Mouse (Mus musculus): ENCODE results near the gene Uba52. TPM values are rescaled to one million over a fixed set of nuclear protein-coding genes. Genes with fewer than 3 reads are reported as not detected.

Uba52 gene
- polyA plus RNA-seq, 1 experiment = 611 TPM

DNA sequence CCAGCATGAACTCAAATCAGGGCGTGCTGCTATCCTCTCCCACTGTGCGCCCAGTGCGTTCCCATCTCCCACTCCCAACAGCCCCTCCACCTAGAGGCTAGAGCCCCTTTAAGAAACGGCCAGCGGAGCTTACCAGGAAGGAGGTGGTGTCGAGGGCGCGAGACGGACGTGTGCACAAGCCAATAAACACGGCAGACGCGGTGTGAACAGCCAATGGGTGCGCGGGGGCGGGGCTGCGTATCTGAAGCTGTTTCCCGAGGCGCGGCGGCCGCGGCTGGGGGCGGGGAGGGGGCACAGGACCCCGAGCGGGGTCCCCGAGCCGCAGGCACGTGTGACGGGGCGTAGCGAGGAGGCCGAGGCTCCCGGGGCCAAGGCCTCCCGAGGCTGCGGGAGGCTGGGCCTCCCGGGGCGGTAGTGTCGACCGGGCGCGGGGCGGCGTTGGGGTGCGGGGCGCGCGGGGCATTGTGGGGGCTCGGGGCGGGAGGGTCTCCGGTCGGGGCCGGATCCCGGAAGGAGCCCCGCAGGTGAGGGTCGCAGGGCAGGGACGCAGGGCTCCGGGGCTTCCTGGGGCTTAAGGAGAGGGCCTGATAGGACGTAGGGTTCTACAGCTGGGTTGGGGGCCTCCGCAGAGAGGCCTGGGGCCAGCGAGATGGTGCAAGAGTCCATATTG is 17.0 kb upstream of the Uba52 start, which contains the start of the genes Fkbp8 and Kxd1:
Gene Fkbp8 (plus strand): TSS at position 213 of the 670 bp plus-strand sequence.
Gene Kxd1 (minus strand): TSS at position 445 of the 670 bp plus-strand sequence.
- TF ChIP-seq POLR2A (IDR thresholded peaks at IDR 0.05; ENCODE audit: low read depth, low read length) (peak; percentile 19), CTCF (IDR thresholded peaks at IDR 0.05; ENCODE audit: extremely low read depth, insufficient read depth, insufficient read length, insufficient replicate concordance) (no peak)
- H3K27ac ChIP-seq (ENCODE audit: insufficient read depth, low read length) = peak within 1 kb of the TSS; percentile 83
- DNase-seq (ENCODE audit: low read depth in 1 of 2, low spot score in 2 of 2) = peak; percentile 86 to 95
- H3K4me1 ChIP-seq (ENCODE audit: control insufficient read depth, insufficient read depth, insufficient read length) = peaks cover 6% of the 10 kb centered on the region; the same call in 1 of the 2 replicates
- WGBS = under 1% methylated on average over 54 of the region's 61 CpGs
- H3K27me3 ChIP-seq (ENCODE audit: control insufficient read depth, insufficient read depth, low read length) = no peaks in the 10 kb centered on the region
- H3K4me3 ChIP-seq (ENCODE audit: extremely low read depth, insufficient read depth, insufficient read length) = peak within 1 kb of the TSS; percentile 89
- H3K36me3 ChIP-seq (ENCODE audit: control insufficient read depth, insufficient read depth, low read length) = peaks cover 19% of the 10 kb centered on the region

DNA sequence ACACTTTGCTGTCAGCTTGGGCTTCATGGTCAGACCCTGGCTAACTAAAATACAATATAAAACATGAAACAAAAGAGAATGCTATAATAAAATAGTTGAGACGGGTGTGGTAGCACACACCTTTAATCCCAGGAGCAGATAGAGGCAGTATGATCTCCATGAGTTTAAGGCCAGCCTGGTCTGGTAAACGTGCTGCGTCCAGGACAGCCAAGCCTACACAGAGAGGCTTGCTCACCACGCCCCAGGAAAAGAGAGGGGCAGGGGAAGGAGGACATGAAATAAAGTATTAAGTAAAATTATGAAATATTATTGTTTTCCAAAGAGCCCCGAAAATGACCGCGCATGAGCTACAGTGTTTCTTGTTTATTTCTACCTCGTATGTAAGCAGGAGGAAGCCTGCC is 16.5 kb upstream of the Uba52 start:
- WGBS = 3% methylated on average over 8 of the region's 8 CpGs
- no peak for DNase-seq (ENCODE audit: low read depth in 1 of 2, low spot score in 2 of 2)
- peaks cover 6% of the 10 kb centered on the region; the same call in 1 of the 2 replicates for H3K4me1 ChIP-seq (ENCODE audit: control insufficient read depth, insufficient read depth, insufficient read length)
- no peaks in the 10 kb centered on the region for H3K27me3 ChIP-seq (ENCODE audit: control insufficient read depth, insufficient read depth, low read length)
- peaks cover 15% of the 10 kb centered on the region for H3K36me3 ChIP-seq (ENCODE audit: control insufficient read depth, insufficient read depth, low read length)
- peak overlapping the region; percentile 59 for H3K27ac ChIP-seq (ENCODE audit: insufficient read depth, low read length)
- TF ChIP-seq POLR2A (IDR thresholded peaks at IDR 0.05; ENCODE audit: low read depth, low read length) (no peak), CTCF (IDR thresholded peaks at IDR 0.05; ENCODE audit: extremely low read depth, insufficient read depth, insufficient read length, insufficient replicate concordance) (no peak)
- peak overlapping the region; percentile 89 for H3K4me3 ChIP-seq (ENCODE audit: extremely low read depth, insufficient read depth, insufficient read length)

DNA sequence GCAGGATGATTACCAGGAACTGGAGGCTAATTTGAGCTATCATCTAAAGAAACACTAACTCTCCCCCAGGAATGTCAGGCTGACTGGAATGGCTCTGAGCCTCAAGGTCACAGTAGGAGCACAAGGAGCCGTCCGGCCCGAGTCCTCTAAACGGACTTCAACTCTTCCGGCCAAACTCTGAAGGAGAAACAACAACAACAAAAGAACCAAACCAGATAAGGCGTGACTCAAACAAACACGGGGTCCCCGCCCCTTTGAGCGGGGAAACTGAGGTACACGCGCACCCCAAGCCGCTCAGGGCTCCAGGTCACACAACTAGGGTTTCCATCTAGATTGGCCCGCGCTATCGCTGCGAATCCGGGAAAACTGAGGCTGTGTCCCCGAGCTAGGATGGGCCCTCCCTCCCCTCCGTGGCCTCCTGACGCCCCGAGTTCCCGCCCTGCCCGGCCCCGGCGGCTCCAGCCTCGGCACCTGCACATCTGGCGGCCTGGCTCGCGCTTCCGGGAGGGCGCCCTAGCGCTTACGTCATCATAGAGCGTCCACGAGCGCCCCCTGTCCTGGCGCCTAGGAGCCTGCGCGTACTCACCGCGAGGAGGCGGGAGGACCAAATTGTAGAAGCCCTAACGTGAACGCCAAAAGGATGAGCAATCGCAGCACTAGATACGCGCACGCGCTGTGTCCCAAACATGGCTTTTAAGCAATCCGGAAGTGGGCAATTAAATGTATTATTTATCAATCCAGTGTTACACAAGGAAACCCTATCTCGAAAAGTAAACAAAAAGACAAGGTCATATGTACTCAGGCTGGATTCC is 12.2 kb upstream of the Uba52 start:
- peak; percentile 36; the same call in 1 of the 2 replicates for TF ChIP-seq CTCF (IDR thresholded peaks at IDR 0.05; ENCODE audit: extremely low read depth, insufficient read depth, insufficient read length, insufficient replicate concordance)
- TF ChIP-seq POLR2A (IDR thresholded peaks at IDR 0.05; ENCODE audit: low read depth, low read length) = peak; percentile 67
- Histone ChIP-seq H3K36me3 (ENCODE audit: control insufficient read depth, insufficient read depth, low read length) (peaks cover 8% of the 10 kb centered on the region; the same call in 1 of the 2 replicates), H3K4me3 (ENCODE audit: extremely low read depth, insufficient read depth, insufficient read length) (peak overlapping the region; percentile 85), H3K27ac (ENCODE audit: insufficient read depth, low read length) (peak overlapping the region; percentile 60), H3K4me1 (ENCODE audit: control insufficient read depth, insufficient read depth, insufficient read length) (no peaks in the 10 kb centered on the region), H3K27me3 (ENCODE audit: control insufficient read depth, insufficient read depth, low read length) (no peaks in the 10 kb centered on the region)
- under 1% methylated on average over 51 of the region's 51 CpGs for WGBS
- peak; percentile 94 to 96 for DNase-seq (ENCODE audit: low read depth in 1 of 2, low spot score in 2 of 2)

DNA sequence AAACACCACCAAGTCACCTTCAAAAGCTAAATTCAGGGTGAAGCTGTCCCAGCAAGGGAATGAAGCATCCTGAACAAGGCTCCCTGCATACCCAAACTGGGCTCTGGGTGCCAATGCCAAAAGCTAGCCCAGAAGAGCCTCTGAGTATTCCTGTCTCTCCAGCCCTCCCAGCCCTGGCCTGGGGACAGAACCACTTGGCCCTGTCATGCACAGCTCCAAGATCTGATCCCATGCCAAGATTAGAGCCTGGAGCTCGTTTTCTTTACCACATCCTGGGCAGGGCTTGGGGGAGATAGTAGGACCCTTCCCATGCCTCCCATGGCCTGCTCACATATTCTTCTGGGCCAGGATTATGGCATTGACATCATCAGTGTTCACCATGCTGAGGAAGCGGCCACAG is 9.0 kb upstream of the Uba52 start:
- H3K4me1 ChIP-seq (ENCODE audit: control insufficient read depth, insufficient read depth, insufficient read length) = no peaks in the 10 kb centered on the region
- DNase-seq (ENCODE audit: low read depth in 1 of 2, low spot score in 2 of 2) = no peak
- peaks cover 13% of the 10 kb centered on the region for H3K36me3 ChIP-seq (ENCODE audit: control insufficient read depth, insufficient read depth, low read length)
- TF ChIP-seq CTCF (IDR thresholded peaks at IDR 0.05; ENCODE audit: extremely low read depth, insufficient read depth, insufficient read length, insufficient replicate concordance) (no peak), POLR2A (IDR thresholded peaks at IDR 0.05; ENCODE audit: low read depth, low read length) (no peak)
- H3K27ac ChIP-seq (ENCODE audit: insufficient read depth, low read length) = no peak overlapping the region
- no peaks in the 10 kb centered on the region for H3K27me3 ChIP-seq (ENCODE audit: control insufficient read depth, insufficient read depth, low read length)
- H3K4me3 ChIP-seq (ENCODE audit: extremely low read depth, insufficient read depth, insufficient read length) = no peak overlapping the region
- WGBS = 60% methylated on average over 2 of the region's 2 CpGs

DNA sequence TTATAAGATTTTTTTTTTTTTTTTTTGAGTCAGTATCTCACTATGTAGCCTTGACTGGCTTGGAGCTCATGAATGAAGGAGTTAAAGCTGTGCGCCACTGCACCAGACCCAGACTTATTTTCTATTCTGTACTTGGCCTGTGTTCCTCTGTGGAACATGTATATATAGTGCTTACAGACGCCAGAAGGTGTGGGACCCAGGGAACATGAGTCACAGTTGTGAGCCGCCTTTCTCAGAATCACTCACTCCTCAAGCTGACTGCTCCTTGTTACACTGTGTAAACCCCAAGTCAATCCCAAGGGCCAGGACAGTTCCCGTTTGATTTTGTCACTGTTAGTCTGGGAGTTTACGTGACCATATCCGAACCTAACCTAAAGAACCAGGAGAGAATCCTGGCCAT is 8.4 kb upstream of the Uba52 start:
- 91% methylated on average over 6 of the region's 6 CpGs for WGBS
- TF ChIP-seq POLR2A (IDR thresholded peaks at IDR 0.05; ENCODE audit: low read depth, low read length) = no peak
- no peak for TF ChIP-seq CTCF (IDR thresholded peaks at IDR 0.05; ENCODE audit: extremely low read depth, insufficient read depth, insufficient read length, insufficient replicate concordance)
- Histone ChIP-seq H3K4me3 (ENCODE audit: extremely low read depth, insufficient read depth, insufficient read length) (no peak overlapping the region), H3K4me1 (ENCODE audit: control insufficient read depth, insufficient read depth, insufficient read length) (no peaks in the 10 kb centered on the region), H3K27me3 (ENCODE audit: control insufficient read depth, insufficient read depth, low read length) (no peaks in the 10 kb centered on the region), H3K36me3 (ENCODE audit: control insufficient read depth, insufficient read depth, low read length) (peaks cover 13% of the 10 kb centered on the region), H3K27ac (ENCODE audit: insufficient read depth, low read length) (no peak overlapping the region)
- DNase-seq (ENCODE audit: low read depth in 1 of 2, low spot score in 2 of 2) = no peak

DNA sequence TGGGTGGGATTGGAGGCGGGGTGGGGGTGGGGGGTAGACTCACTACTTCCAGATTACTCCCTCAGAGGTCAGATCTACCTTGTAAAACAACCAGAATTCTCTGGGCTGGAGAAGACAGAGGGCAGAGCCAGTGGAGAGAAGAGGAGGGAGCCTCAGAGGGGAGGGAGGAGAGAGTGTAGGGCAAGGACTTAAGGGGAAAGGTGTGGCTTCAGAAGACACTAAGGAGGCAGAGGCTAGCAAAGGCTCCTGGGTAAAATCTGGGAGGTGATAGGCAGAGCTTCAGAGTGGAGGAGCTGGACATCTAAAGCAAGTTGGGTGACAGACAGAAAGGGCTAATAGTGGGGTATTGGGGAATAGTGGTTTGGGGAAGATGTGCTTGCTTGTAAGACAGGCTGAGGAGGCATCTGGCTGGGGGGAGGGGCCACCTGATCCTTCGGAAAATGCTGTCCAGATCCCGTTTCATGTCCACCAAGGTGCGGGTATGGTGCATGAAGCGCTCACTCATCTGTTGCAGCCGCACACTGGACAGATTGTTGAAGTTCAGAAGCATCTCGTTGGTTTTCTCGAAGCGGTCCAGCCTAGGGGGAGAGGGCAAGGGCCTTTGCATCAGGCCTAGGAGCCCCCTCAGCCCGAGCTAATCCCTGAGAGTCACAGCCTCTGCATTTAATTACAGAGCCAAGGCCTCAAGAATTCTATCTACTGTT is 7.5 kb upstream of the Uba52 start:
- DNase-seq (ENCODE audit: low read depth in 1 of 2, low spot score in 2 of 2) = no peak
- 92% methylated on average over 10 of the region's 10 CpGs for WGBS
- Histone ChIP-seq H3K4me1 (ENCODE audit: control insufficient read depth, insufficient read depth, insufficient read length) (no peaks in the 10 kb centered on the region; the same call in 1 of the 2 replicates), H3K27me3 (ENCODE audit: control insufficient read depth, insufficient read depth, low read length) (no peaks in the 10 kb centered on the region), H3K27ac (ENCODE audit: insufficient read depth, low read length) (no peak overlapping the region), H3K4me3 (ENCODE audit: extremely low read depth, insufficient read depth, insufficient read length) (no peak overlapping the region), H3K36me3 (ENCODE audit: control insufficient read depth, insufficient read depth, low read length) (peaks cover 17% of the 10 kb centered on the region)
- TF ChIP-seq CTCF (IDR thresholded peaks at IDR 0.05; ENCODE audit: extremely low read depth, insufficient read depth, insufficient read length, insufficient replicate concordance) = no peak
- TF ChIP-seq POLR2A (IDR thresholded peaks at IDR 0.05; ENCODE audit: low read depth, low read length) = no peak
